Mouse (Mus musculus) embryonic facial prominence, embryonic 12.5 days (tissue): ENCODE results near the gene Pbx1. TPM values are rescaled to one million over a fixed set of nuclear protein-coding genes. Genes with fewer than 3 reads are reported as not detected.

ENCODE experiments used
- ATAC-seq: fragments of 200-750 bp; cut with Nextera tagmentation; 2 replicates; pipeline ENCODE4 v1.8.0; 2017; ENCODE audit not compliant: insufficient number of reproducible peaks, insufficient read depth, low FRiP score, low TSS enrichment
- H3K27ac ChIP-seq: fragments of 300-500 bp; sonication (generic); 2 replicates; pipeline ENCODE4 v1.5.1; 2016; ENCODE audit warnings: mild to moderate bottlenecking
- H3K27me3 ChIP-seq: fragments of 300-500 bp; sonication (generic); 2 replicates; pipeline ENCODE4 v1.6.1; 2016; ENCODE audit warnings: mild to moderate bottlenecking, moderate library complexity
- H3K36me3 ChIP-seq: fragments of 300-500 bp; sonication (generic); 2 replicates; pipeline ENCODE4 v1.6.1; 2016; ENCODE audit warnings: mild to moderate bottlenecking
- H3K4me1 ChIP-seq: fragments of 300-500 bp; sonication (generic); 2 replicates; pipeline ENCODE4 v1.6.1; 2016
- H3K4me2 ChIP-seq: fragments of 300-500 bp; sonication (generic); replicated peaks from 2 replicates; pipeline ENCODE4 v1.6.1; 2016; ENCODE audit warnings: mild to moderate bottlenecking, moderate library complexity
- H3K4me3 ChIP-seq: fragments of 300-500 bp; sonication (generic); 2 replicates; pipeline ENCODE4 v1.5.1; 2016; ENCODE audit warnings: mild to moderate bottlenecking
- H3K9ac ChIP-seq: fragments of 300-500 bp; sonication (generic); 2 replicates; pipeline ENCODE4 v1.6.1; 2016; ENCODE audit warnings: mild to moderate bottlenecking, moderate library complexity
- H3K9me3 ChIP-seq: fragments of 300-500 bp; sonication (generic); 2 replicates; pipeline ENCODE4 v1.6.1; 2016; ENCODE audit warnings: mild to moderate bottlenecking, moderate library complexity
- WGBS: fragments of 180-500 bp; shearing (Covaris S2); methylation state at CpG from one replicate; pipeline ENCODE4 v1.1.7; 2016; 5-methylcytosine and 5-hydroxymethylcytosine counted together
- polyA plus RNA-seq: library from polyadenylated mRNA; unstranded; fragments of >200 nt; fragmentation: Nextera tagmentation; extraction: Ambion mirVana; gene quantifications from 2 replicates; pipeline ENCODE4 v1.2.1, GENCODE M21; 2016

Gene Pbx1
- polyA plus RNA-seq, 1 experiment from 2014 or later: 66.3 TPM

- no peak overlapping the region for H3K4me2 ChIP-seq
- no peaks in the 10 kb centered on the region for H3K9me3 ChIP-seq
- H3K9ac ChIP-seq: no peak overlapping the region
- H3K36me3 ChIP-seq: no peaks in the 10 kb centered on the region
- no peak overlapping the region for H3K4me3 ChIP-seq
- ATAC-seq: no peak
- no peak overlapping the region for H3K27ac ChIP-seq
- 61% methylated on average over 10 of the region's 10 CpGs for WGBS
- no peaks in the 10 kb centered on the region for H3K27me3 ChIP-seq
- H3K4me1 ChIP-seq: no peaks in the 10 kb centered on the region
These were observed 353.2 kb downstream of the Pbx1 start for GRCm38 (mm10) chr1:168078746-168079393.

GRCm38 (mm10) chr1:168071974-168072373, 360.1 kb downstream of the Pbx1 start:
- Histone ChIP-seq H3K4me3 (no peak overlapping the region), H3K27ac (no peak overlapping the region), H3K27me3 (no peaks in the 10 kb centered on the region), H3K4me1 (no peaks in the 10 kb centered on the region), H3K36me3 (no peaks in the 10 kb centered on the region), H3K9ac (no peak overlapping the region), H3K4me2 (no peak overlapping the region), H3K9me3 (no peaks in the 10 kb centered on the region)
- 80% methylated on average over 5 of the region's 5 CpGs for WGBS
- ATAC-seq: no peak

GRCm38 (mm10) chr1:168070273-168070910, 361.7 kb downstream of the Pbx1 start:
- Histone ChIP-seq H3K9ac (no peak overlapping the region), H3K9me3 (no peaks in the 10 kb centered on the region), H3K4me2 (no peak overlapping the region), H3K4me1 (no peaks in the 10 kb centered on the region), H3K27ac (no peak overlapping the region), H3K4me3 (no peak overlapping the region), H3K36me3 (no peaks in the 10 kb centered on the region), H3K27me3 (no peaks in the 10 kb centered on the region)
- WGBS: 78% methylated on average over 6 of the region's 6 CpGs
- ATAC-seq: no peak

GRCm38 (mm10) chr1:168069740-168070139, 362.3 kb downstream of the Pbx1 start:
- Histone ChIP-seq H3K4me2 (no peak overlapping the region), H3K36me3 (no peaks in the 10 kb centered on the region), H3K27me3 (no peaks in the 10 kb centered on the region), H3K27ac (no peak overlapping the region), H3K9me3 (no peaks in the 10 kb centered on the region), H3K4me3 (no peak overlapping the region), H3K9ac (no peak overlapping the region), H3K4me1 (no peaks in the 10 kb centered on the region)
- no peak for ATAC-seq
- 76% methylated on average over 5 of the region's 5 CpGs for WGBS
